Mouse (Mus musculus): Measurements from ENCODE around the gene Ube2z. TPM values are rescaled to one million over a fixed set of nuclear protein-coding genes. Genes with fewer than 3 reads are reported as not detected.
A peak's percentile ranks its signal among the peaks of the same experiment; 100 is the strongest.

Ube2z gene
- polyA plus RNA-seq, 1 experiment from 2014 or later: 20.9 TPM

- WGBS: 79% methylated on average over 3 of the region's 3 CpGs
- no peaks in the 10 kb centered on the region for H3K27me3 ChIP-seq (ENCODE audit: control insufficient read depth, insufficient read depth, low read length)
- H3K4me3 ChIP-seq (ENCODE audit: low read depth, low read length): no peak overlapping the region
- no peaks in the 10 kb centered on the region for H3K4me1 ChIP-seq (replicated peaks; ENCODE audit: control insufficient read depth, insufficient read depth, low read length)
- no peak overlapping the region for H3K9ac ChIP-seq (ENCODE audit: low read depth, low read length)
- H3K4me2 ChIP-seq (replicated peaks; ENCODE audit: low read depth, low read length): no peak overlapping the region
- H3K36me3 ChIP-seq (ENCODE audit: control insufficient read depth, insufficient read depth, low read length): no peaks in the 10 kb centered on the region
- DNase-seq (ENCODE audit: low spot score): no peak
- H3K27ac ChIP-seq (ENCODE audit: low read depth, low read length): no peak overlapping the region
- no peak for ATAC-seq (ENCODE audit: low FRiP score)
- H3K9me3 ChIP-seq (ENCODE audit: control insufficient read depth, low read length): no peaks in the 10 kb centered on the region
These were observed 17.5 kb upstream of the Ube2z start for GRCm38 (mm10) chr11:96082682-96083081.

DNA sequence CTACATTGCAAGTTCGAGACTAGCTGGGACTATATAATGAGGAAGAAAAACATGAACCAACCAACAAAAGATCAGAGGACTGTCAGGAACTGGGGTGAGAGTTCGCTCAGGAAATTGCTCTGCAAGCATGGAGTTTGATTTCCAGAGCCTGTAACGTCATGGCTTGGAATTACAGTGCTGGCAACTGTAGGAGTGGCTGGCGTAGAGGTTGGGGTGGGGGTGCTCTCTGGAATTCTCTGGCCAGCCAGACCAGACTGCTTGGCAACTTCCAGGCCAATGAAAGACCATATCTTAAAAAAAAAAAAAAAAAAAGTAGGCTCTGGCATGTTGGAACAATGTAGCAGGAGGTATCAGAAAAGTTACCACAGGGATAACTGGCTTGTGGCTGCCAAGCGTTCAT lies 15.5 kb upstream of the Ube2z start:
- WGBS: 87% methylated on average over 5 of the region's 5 CpGs
- H3K9me3 ChIP-seq (ENCODE audit: control insufficient read depth, low read length): no peaks in the 10 kb centered on the region
- ATAC-seq (ENCODE audit: low FRiP score): no peak

DNA sequence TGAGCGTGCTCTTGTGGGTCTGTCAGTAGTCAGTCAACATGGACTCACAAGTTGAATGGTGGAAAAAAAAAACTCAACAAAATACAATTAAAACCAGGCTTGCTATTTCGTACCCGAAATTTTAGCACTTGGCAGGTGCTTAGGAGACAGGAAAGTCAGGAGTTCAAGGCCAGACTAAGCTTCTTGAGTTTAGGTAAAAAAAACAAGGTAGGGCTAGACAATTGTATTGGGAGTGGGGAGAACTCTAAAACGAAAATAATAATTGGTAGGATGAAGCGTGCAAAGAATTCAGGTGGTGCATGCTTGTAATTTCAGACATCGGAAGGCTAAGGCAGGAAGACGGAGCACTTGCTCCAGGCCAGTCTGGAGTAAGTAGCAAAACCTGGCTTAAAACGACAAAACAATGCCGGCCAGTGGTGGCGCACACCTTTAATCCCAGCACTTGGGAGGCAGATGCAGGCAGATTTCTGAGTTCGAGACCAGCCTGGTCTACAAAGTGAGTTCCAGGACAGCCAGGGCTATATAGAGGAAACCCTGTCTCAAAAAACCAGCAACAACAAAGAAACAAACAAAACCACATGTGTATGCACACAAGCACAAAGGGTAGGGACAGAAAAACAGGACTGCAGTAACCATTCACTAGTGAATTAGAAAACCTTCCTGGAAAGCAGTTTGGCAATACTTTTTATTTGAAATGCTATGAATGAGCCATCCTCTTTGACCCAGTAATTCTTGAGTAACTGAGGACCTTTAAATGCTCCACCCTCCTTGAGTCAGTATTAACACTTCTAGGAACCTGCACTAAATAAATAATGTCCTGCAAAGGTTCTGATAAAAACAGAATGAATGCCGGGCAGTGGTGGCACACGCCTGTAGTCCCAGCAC lies 11.3 kb upstream of the Ube2z start:
- ATAC-seq (ENCODE audit: low FRiP score) (no peak), DNase-seq (ENCODE audit: low spot score) (no peak)
- peak overlapping the region; percentile 6 for H3K4me3 ChIP-seq (ENCODE audit: low read depth, low read length)
- 65% methylated on average over 13 of the region's 13 CpGs for WGBS
- peak overlapping the region; percentile 32; the same call in 1 of the 2 replicates for H3K9ac ChIP-seq (ENCODE audit: low read depth, low read length)
- peak overlapping the region; percentile 34 for H3K4me2 ChIP-seq (replicated peaks; ENCODE audit: low read depth, low read length)
- H3K9me3 ChIP-seq (ENCODE audit: control insufficient read depth, low read length): no peaks in the 10 kb centered on the region
- H3K27me3 ChIP-seq (ENCODE audit: control insufficient read depth, insufficient read depth, low read length): no peaks in the 10 kb centered on the region
- H3K36me3 ChIP-seq (ENCODE audit: control insufficient read depth, insufficient read depth, low read length): peaks cover 2% of the 10 kb centered on the region; the same call in 1 of the 2 replicates
- peaks cover 3% of the 10 kb centered on the region; the same call in 1 of the 2 replicates for H3K4me1 ChIP-seq (replicated peaks; ENCODE audit: control insufficient read depth, insufficient read depth, low read length)
- no peak overlapping the region for H3K27ac ChIP-seq (ENCODE audit: low read depth, low read length)

More for the DNA sequence above, 15.5 kb upstream of the Ube2z start:
- Histone ChIP-seq H3K4me2 (replicated peaks; ENCODE audit: low read depth, low read length) (no peak overlapping the region), H3K4me1 (replicated peaks; ENCODE audit: control insufficient read depth, insufficient read depth, low read length) (no peaks in the 10 kb centered on the region), H3K27ac (ENCODE audit: low read depth, low read length) (no peak overlapping the region), H3K36me3 (ENCODE audit: control insufficient read depth, insufficient read depth, low read length) (no peaks in the 10 kb centered on the region), H3K4me3 (ENCODE audit: low read depth, low read length) (no peak overlapping the region), H3K9ac (ENCODE audit: low read depth, low read length) (no peak overlapping the region), H3K27me3 (ENCODE audit: control insufficient read depth, insufficient read depth, low read length) (no peaks in the 10 kb centered on the region)
- DNase-seq (ENCODE audit: low spot score): no peak

- ATAC-seq (ENCODE audit: low FRiP score) (peak; percentile 97), DNase-seq (ENCODE audit: low spot score) (peak; percentile 95)
- Histone ChIP-seq H3K4me2 (replicated peaks; ENCODE audit: low read depth, low read length) (peak within 1 kb of the TSS; percentile 83), H3K4me3 (ENCODE audit: low read depth, low read length) (peak within 1 kb of the TSS; percentile 55), H3K36me3 (ENCODE audit: control insufficient read depth, insufficient read depth, low read length) (peaks cover 4% of the 10 kb centered on the region; the same call in 1 of the 2 replicates), H3K4me1 (replicated peaks; ENCODE audit: control insufficient read depth, insufficient read depth, low read length) (peaks cover 3% of the 10 kb centered on the region; the same call in 1 of the 2 replicates), H3K27ac (ENCODE audit: low read depth, low read length) (no peak within 1 kb of the TSS), H3K27me3 (ENCODE audit: control insufficient read depth, insufficient read depth, low read length) (no peaks in the 10 kb centered on the region), H3K9ac (ENCODE audit: low read depth, low read length) (peak within 1 kb of the TSS; percentile 60), H3K9me3 (ENCODE audit: control insufficient read depth, low read length) (no peaks in the 10 kb centered on the region)
- 0% methylated on average over 37 of the region's 37 CpGs for WGBS
These were observed 10.5 kb upstream of the Ube2z start, which contains the start of gene Atp5g1 for GRCm38 (mm10) chr11:96075509-96076220. Gene Atp5g1, minus strand, starts transcription at chr11:96075670.

DNA sequence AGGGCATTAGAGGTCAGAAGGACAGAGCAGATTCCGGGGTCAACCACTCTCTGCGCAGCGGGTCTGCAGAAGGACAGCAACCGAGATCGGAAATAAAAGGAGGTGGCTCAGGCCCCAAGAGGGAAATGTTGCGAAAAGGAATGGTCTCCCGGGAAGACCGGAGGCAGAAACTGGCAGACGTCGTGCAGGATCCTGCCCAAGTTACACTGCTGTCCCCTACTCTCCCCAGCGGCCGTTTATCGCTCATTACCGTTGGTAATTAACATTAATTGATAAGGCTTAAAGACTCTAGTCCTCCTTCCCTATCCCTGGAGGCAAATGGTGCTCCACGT lies 10.0 kb upstream of the Ube2z start:
- Histone ChIP-seq H3K4me3 (ENCODE audit: low read depth, low read length) (peak overlapping the region; percentile 55), H3K4me2 (replicated peaks; ENCODE audit: low read depth, low read length) (peak overlapping the region; percentile 83), H3K9ac (ENCODE audit: low read depth, low read length) (peak overlapping the region; percentile 60), H3K27me3 (ENCODE audit: control insufficient read depth, insufficient read depth, low read length) (no peaks in the 10 kb centered on the region), H3K9me3 (ENCODE audit: control insufficient read depth, low read length) (no peaks in the 10 kb centered on the region), H3K4me1 (replicated peaks; ENCODE audit: control insufficient read depth, insufficient read depth, low read length) (peaks cover 3% of the 10 kb centered on the region; the same call in 1 of the 2 replicates), H3K27ac (ENCODE audit: low read depth, low read length) (no peak overlapping the region), H3K36me3 (ENCODE audit: control insufficient read depth, insufficient read depth, low read length) (peaks cover 4% of the 10 kb centered on the region; the same call in 1 of the 2 replicates)
- no peak for DNase-seq (ENCODE audit: low spot score)
- no peak for ATAC-seq (ENCODE audit: low FRiP score)
- under 1% methylated on average over 15 of the region's 15 CpGs for WGBS

- DNase-seq (ENCODE audit: low spot score) (no peak), ATAC-seq (ENCODE audit: low FRiP score) (no peak)
- no peak overlapping the region for H3K27ac ChIP-seq (ENCODE audit: low read depth, low read length)
- H3K27me3 ChIP-seq (ENCODE audit: control insufficient read depth, insufficient read depth, low read length): no peaks in the 10 kb centered on the region
- H3K9ac ChIP-seq (ENCODE audit: low read depth, low read length): peak overlapping the region; percentile 60
- H3K36me3 ChIP-seq (ENCODE audit: control insufficient read depth, insufficient read depth, low read length): peaks cover 4% of the 10 kb centered on the region; the same call in 1 of the 2 replicates
- peak overlapping the region; percentile 55 for H3K4me3 ChIP-seq (ENCODE audit: low read depth, low read length)
- H3K4me1 ChIP-seq (replicated peaks; ENCODE audit: control insufficient read depth, insufficient read depth, low read length): peaks cover 3% of the 10 kb centered on the region; the same call in 1 of the 2 replicates
- 33% methylated on average over 17 of the region's 17 CpGs for WGBS
- no peaks in the 10 kb centered on the region for H3K9me3 ChIP-seq (ENCODE audit: control insufficient read depth, low read length)
- H3K4me2 ChIP-seq (replicated peaks; ENCODE audit: low read depth, low read length): peak overlapping the region; percentile 83
These were observed 9.4 kb upstream of the Ube2z start for GRCm38 (mm10) chr11:96074351-96075176.

DNA sequence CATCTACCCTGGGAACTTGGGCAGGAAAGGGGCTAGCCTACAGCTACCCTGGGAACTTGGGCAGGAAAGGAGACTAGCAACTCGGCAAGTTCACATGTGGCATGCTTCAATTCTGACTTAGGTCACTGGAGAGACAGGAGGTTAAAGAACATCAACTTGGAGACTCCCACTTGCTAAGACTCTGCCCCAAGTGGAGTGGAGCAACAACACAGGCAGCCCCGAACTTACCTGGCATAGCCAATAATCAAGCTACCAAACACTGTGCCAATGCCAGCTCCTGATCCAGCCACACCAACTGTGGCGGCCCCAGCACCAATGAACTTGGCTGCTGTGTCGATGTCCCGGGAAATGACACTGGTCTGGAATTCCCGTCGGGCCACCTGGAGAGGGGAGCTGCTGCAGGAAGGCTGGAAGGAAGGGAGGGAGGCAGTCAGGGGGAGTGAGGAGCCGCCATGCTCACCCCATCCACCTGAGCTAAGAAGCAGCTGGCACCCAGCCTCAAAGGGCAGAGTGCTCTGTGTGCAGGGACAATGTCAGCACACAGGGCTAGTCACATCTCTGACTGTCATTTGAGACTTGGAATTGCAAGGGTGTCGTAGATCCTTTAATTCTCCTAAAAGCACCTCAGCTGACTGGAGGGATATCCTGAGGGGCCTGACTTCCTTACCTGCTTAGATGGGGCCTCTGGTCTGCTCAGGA lies 8.3 kb upstream of the Ube2z start:
- H3K27me3 ChIP-seq (ENCODE audit: control insufficient read depth, insufficient read depth, low read length): no peaks in the 10 kb centered on the region
- H3K9ac ChIP-seq (ENCODE audit: low read depth, low read length): no peak overlapping the region
- peaks cover 4% of the 10 kb centered on the region; the same call in 1 of the 2 replicates for H3K36me3 ChIP-seq (ENCODE audit: control insufficient read depth, insufficient read depth, low read length)
- H3K9me3 ChIP-seq (ENCODE audit: control insufficient read depth, low read length): no peaks in the 10 kb centered on the region
- H3K4me2 ChIP-seq (replicated peaks; ENCODE audit: low read depth, low read length): no peak overlapping the region
- peaks cover 3% of the 10 kb centered on the region; the same call in 1 of the 2 replicates for H3K4me1 ChIP-seq (replicated peaks; ENCODE audit: control insufficient read depth, insufficient read depth, low read length)
- ATAC-seq (ENCODE audit: low FRiP score) (no peak), DNase-seq (ENCODE audit: low spot score) (no peak)
- no peak overlapping the region for H3K27ac ChIP-seq (ENCODE audit: low read depth, low read length)
- 79% methylated on average over 7 of the region's 9 CpGs for WGBS
- H3K4me3 ChIP-seq (ENCODE audit: low read depth, low read length): no peak overlapping the region

GRCm38 (mm10) chr11:96071013-96071412 lies 5.8 kb upstream of the Ube2z start:
- ATAC-seq (ENCODE audit: low FRiP score): no peak
- no peaks in the 10 kb centered on the region for H3K27me3 ChIP-seq (ENCODE audit: control insufficient read depth, insufficient read depth, low read length)
- no peak overlapping the region for H3K4me2 ChIP-seq (replicated peaks; ENCODE audit: low read depth, low read length)
- 94% methylated on average over 1 of the region's 1 CpGs for WGBS
- H3K9me3 ChIP-seq (ENCODE audit: control insufficient read depth, low read length): no peaks in the 10 kb centered on the region
- DNase-seq (ENCODE audit: low spot score): no peak
- H3K4me3 ChIP-seq (ENCODE audit: low read depth, low read length): no peak overlapping the region
- H3K4me1 ChIP-seq (replicated peaks; ENCODE audit: control insufficient read depth, insufficient read depth, low read length): peaks cover 3% of the 10 kb centered on the region; the same call in 1 of the 2 replicates
- H3K36me3 ChIP-seq (ENCODE audit: control insufficient read depth, insufficient read depth, low read length): peaks cover 4% of the 10 kb centered on the region; the same call in 1 of the 2 replicates
- no peak overlapping the region for H3K27ac ChIP-seq (ENCODE audit: low read depth, low read length)
- H3K9ac ChIP-seq (ENCODE audit: low read depth, low read length): no peak overlapping the region
